Mouse (Mus musculus) heart, adult 2 months (tissue): Measurements from ENCODE around the gene Gm45261.

Experiments
- CTCF ChIP-seq: fragments of 200-600 bp; IDR thresholded peaks from 2 replicates; pipeline ENCODE4 v1.8.1; 2022; ENCODE audit warnings: antibody characterized with exemption, mild to moderate bottlenecking, moderate library complexity
- POLR2A ChIP-seq: fragments of 200-500 bp; IDR thresholded peaks from 2 replicates; pipeline ENCODE4 v1.6.1; 2011; ENCODE audit warnings: mild to moderate bottlenecking, low read depth, low read length, control low read depth; ENCODE audit not compliant: insufficient read depth

- TF ChIP-seq POLR2A (no peak), CTCF (peak; percentile 60)
Observed at GRCm38 (mm10) chr1:80504757-80505156, 43.5 kb upstream of the Gm45261 start.
